Mouse (Mus musculus) heart, postnatal 36 days (tissue): ENCODE measurements around the gene Rps10. TPM values are rescaled to one million over a fixed set of nuclear protein-coding genes. Genes with fewer than 3 reads are reported as not detected.

Source experiments
- DNase-seq, 2 experiments: peaks; one replicate each; pipeline ENCODE4 v3.0.0; 2021 to 2022
- intact Hi-C: fragments of 180-260 bp; cut with DNase I; formaldehyde crosslinking; loops from one replicate; pipeline ENCODE4 v1.15.1; 2025
- total RNA-seq, 2 experiments: library from RNA; stranded (reverse); gene quantifications; 2 replicates each; pipeline ENCODE4 v1.2.3; 2021

The Rps10 gene
- total RNA-seq, result 100 to 1,000 TPM; 533 to 572 TPM

DNA sequence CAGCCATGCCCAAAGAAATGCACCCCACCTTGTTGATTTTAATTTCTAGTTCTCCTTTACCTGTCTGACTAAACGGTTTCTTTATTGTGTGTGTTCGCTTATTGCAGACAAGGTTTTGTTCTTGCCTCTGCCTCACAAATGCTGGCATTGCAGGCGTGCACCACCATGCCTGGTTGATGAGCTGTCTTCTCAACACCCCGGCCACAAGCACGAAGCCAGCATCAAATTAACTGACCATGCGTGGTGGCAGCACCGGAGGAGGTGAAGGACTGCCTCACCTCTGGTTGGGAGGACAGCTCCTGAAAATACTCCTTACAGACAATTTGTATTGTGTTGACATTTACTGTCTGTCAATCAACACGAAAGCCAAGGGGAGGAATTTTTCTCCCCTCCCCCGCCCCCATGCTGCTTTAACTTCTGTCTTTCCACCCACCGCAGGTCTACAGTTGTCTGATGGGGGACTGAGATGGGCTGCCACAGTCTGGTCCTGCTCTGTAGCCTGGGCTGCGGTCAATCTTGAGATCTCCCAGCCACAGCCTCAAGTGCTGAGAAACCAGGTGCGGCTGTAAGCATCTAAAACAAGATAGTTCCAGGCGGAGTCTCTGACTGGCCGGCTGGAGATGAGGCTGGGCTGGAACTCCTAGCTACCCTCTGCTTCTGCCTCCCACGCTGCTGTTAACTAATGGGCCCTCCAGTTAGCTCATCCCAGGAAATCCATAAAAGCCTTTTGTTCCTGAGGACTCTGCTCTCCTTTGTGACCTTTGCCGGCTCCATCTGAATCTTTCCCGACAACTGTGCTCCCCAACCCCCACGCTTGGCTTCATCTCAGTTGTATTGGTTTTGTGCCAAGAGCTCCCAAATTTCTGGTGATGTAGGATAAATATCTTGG lies at the start of gene Rps10:
Gene Rps10 (minus strand): TSS at position 538 of the 889 bp plus-strand sequence.
- no peak for DNase-seq
- intact Hi-C loops, result loop anchor here (5.0 kb wide), 1 partner anchor 429 kb away; no protein-coding TSS in a partner anchor

DNA sequence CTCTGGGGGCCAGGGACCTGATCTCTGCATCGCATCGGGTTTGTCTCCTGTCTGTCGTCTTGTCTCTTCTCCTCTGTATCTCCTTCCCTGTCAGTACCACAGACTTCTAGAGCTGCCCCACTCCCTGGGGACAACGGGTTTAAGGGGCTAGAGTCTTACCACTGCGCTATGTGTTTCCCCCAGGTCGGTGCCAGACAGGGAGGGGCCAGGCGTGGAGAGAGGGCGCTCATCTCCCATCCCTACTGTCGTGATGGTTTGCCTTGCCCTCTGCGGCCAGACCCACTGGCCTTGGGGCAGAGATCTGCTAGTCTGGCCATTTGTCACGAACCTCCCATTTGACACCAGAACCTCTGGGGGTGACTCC lies 49.1 kb upstream of the Rps10 start:
- DNase-seq, result no peak
- intact Hi-C loops, result no loop called here

DNA sequence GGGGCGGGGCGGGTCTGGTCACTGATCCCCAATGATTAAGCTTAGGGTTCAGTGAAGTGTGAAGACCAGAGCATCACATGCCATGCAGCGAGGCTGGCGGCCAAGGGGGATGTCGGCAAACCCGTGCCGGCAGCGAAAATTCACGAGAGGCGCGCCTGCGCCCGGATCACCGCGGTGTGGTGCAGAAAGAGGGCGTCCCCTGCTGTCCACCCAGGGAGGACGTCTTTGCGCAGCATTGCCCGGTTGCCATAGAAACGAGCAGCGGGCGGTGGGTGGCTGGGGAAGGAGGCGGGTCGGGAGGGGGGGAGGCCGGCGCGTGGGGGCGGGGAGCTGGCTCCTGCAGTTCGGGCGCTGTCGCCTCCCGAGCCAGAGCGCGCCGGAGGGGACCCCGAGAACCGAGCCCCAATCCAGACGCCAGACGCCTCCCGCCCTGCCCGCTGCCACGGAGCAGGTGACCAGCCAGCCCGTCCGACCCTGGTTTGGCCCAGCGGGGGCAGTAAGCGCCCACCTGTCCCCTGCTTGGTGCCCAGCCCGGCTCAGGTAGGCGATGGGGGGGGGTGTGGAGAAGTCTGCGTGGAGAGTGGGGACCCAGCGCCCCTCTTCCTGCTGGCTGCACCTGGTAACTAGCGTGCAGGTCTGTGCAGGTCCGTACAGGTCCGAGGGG lies 48.5 kb upstream of the Rps10 start:
- DNase-seq, result peak in 1 of 2 experiments; percentile 9
- intact Hi-C loops, result no loop called here

DNA sequence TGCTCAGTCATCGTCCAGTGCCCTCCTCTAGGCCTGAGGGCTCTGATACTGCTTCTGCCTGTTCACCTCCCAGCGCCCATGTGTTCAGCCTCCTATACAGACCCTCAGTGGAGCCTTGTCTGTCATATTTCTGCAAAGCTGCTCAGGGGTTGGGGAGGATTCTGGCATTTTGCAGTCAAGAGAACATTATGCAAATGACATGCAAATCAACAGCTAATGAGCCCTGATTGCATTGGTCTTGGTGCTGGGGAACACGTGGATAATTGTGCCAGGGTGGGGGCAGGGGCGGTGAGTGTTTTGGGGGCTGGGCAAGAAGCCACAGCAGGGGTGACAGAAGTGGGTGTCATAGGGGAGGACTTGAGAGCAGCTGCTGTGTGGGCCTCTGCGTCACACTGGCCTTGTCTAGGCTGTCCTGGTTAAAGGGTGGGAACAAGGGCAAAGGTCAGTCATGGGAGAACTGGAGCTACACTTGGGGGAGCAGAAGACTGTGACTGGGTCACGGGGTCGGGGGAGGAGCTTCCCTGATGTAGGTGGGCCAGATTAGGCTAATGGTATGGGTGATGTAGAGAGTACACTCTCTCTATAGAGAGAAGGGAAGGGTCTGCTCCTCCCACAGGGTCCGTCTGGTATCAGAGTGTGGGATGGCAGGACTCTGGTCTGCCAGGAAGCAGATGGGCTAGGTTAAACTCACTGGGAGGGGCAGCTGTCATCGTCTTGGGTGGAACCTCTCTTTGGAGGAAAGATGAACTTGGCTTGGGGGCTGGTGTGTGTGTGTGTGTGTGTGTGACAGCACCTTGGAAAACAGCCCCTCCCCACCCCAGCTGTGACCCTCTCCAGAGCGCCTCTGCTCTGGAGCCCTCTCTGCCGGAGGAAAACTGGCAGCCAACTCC lies 42.7 kb upstream of the Rps10 start:
- intact Hi-C loops, result no loop called here
- no peak for DNase-seq

DNA sequence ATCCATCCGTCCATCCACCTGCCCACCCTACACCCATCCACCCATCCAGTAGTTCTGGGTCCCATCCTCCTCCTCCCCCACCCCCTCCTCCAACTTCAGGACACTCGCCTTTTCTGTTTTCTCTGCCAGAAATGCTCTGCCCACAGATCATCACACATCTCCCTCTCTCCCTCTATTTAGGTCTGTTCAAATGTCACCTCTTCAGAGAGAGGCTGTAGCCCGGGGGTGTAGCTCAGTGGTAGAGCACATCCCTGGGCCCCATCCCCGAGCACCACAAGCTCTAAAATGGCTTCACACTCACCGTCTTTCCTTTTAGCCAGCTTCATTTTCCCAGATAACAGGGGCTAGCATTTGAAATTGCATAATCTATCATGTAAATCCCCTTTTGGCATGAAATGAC lies 41.3 kb upstream of the Rps10 start:
- intact Hi-C loops, result no loop called here
- no peak for DNase-seq

DNA sequence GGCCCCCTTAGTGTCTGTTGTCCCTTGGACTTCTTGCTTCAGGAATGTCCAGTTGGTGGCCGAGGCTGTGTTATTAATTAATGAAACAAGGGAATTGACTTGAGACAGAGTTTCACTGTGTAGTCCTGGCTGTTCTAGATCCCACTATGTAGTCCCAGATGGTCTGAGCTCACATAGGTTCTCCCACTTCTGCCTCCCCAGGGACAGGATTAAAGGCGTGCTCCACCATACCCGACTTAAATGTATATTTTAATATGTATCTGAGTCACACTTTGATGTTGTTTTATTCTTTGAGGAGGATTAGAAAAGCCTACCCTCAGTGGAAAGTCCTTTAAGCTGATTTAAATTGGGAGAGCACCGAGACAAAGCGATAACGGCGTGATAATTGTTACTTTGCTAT lies 39.8 kb upstream of the Rps10 start:
- intact Hi-C loops, result no loop called here
- DNase-seq, result no peak

DNA sequence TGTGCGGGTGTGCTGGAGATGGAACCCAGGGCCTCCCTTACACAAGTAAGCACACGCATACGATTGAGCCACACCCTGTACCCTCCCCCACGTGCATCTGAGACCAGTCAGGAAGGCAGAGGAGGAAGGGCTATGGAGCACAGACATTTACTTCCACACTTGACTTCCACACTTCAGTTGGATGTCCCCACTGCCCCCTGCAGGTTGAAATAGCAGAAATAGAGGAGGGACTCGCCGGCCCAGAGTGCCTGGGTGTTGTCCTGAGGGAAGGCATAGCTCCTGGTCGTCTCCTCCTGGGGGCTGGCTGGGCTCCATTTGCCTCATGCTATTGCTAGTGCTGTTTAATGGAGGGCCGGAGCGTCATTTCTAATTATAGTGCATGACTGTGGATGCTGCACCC lies 39.0 kb upstream of the Rps10 start:
- no peak for DNase-seq
- intact Hi-C loops, result no loop called here

DNA sequence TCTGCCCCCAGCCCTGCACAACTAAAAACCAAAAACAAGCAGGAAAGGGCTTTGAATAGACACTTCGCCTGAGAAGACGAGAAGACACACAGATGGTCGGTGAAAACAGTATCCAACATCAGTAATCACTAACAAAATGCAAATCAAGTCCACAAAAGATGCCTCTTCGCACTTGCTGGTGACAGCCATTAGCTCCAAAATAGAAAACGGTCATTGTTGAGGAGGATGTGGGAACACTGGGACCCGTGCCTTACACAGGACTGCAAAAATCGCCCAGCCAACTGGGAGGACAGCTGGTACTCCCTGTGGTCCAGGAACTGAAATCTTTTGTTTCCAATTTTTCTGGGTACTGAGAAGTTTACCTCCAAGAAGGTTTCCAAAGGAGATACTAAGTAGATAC lies 37.5 kb upstream of the Rps10 start:
- intact Hi-C loops, result no loop called here
- no peak for DNase-seq

DNA sequence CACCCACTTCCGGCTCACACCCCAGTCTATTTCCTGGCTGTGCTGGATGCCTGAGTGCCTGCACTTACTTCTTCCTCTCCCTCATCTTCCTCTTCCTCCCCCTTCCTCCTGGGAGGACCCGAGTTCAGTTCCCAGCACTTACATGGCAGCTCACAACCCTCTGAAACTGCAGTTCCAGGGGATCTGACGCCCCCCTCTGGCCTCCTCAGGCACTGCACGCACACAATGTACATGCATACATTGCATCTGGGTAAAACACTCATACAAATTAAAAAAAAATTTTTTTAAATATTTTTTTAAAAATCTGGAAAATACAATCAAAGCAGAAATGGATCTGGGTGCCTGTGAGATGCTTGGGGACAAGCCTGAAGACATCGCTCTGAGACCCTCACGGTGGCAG lies 35.3 kb upstream of the Rps10 start:
- intact Hi-C loops, result no loop called here

DNA sequence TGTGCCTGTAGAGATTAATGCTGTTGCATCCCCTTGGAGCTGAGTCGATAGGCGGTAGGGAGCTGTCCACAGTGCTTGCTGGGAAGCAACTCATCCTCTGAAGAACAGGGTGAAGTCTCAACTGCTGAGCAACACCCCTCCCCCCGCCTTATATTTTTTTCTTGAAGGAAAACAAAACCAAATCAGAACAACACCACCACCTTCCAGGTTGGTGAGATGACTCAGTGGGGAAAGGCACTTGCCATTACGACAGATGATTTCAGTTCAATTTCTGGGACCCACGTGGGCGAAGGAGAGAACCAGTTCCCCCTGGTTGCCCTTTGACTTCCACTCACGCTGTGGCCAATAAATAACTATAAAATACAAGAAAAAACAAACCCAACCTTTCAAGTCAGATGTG lies 22.3 kb upstream of the Rps10 start:
- no peak for DNase-seq
- intact Hi-C loops, result loop anchor here (10.0 kb wide), 1 partner anchor 426 kb away; the partner anchor contains the start of gene Tcp11

More for the DNA sequence above, 35.3 kb upstream of the Rps10 start:
- DNase-seq, result no peak

DNA sequence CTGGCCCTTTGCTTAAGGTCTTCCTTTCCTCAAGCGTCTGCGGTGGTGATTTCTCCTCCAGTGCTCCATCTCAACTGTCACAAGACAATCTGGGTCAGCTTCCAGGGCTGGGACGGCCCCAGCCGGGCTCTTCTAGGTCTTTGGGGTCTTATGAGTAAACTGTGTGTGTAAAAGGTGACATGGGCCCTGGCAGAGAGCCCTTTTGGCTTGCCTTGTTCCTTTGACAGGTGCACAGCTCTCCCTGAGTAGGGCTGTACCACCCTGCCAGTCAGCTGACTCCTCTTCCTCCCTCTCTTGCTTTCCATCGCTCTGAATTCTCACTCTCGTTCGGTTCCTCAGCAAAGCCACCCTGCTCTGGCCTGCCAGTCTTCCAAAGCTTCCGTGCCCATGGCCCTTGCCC lies 20.7 kb upstream of the Rps10 start:
- DNase-seq, result no peak
- intact Hi-C loops, result loop anchor here (10.0 kb wide), 1 partner anchor 428 kb away; the partner anchor contains the start of gene Tcp11

DNA sequence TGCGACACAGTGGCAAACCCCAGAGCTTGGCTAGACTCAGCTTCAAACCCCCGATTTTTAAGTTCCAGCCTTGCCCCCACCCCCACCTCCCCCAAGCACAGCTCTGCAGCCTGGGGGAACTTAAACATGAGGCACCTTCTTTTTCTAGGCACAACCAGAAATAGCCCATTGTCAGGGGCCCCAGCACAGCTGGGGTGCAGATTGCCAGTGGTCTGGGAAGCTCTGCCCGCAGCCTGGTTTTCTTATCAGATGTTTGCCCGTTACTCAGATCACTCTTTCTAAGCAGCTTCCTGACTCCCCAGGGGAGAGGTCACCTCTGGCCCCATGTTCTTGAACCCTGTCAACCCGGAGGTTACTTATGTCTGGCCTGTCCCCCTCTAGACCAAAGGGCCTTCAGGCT lies 19.9 kb upstream of the Rps10 start:
- intact Hi-C loops, result loop anchor here (10.0 kb wide), 1 partner anchor 428 kb away; the partner anchor contains the start of gene Tcp11
- DNase-seq, result no peak

DNA sequence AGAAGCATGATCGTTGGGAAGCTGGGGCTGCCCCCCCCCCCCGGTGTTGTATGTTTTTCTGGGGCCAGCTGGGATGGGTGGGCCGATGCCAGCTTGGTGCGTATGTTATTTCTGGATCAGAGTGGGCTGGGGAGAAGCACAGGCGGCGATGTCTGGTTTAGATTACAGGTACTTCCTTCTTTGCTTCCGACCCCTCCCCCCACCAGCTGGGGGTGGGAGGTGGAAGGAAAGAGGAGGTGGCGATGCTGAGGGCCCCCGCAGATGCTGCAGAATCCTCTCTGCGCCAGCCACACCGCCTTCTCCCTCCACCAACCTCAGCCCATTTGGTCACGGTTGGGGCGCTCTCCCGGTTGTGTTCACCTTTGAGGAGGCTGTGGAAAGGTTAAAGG lies 19.5 kb upstream of the Rps10 start:
- intact Hi-C loops, result loop anchor here (10.0 kb wide), 1 partner anchor 429 kb away; the partner anchor contains the start of gene Tcp11
- DNase-seq, result no peak

DNA sequence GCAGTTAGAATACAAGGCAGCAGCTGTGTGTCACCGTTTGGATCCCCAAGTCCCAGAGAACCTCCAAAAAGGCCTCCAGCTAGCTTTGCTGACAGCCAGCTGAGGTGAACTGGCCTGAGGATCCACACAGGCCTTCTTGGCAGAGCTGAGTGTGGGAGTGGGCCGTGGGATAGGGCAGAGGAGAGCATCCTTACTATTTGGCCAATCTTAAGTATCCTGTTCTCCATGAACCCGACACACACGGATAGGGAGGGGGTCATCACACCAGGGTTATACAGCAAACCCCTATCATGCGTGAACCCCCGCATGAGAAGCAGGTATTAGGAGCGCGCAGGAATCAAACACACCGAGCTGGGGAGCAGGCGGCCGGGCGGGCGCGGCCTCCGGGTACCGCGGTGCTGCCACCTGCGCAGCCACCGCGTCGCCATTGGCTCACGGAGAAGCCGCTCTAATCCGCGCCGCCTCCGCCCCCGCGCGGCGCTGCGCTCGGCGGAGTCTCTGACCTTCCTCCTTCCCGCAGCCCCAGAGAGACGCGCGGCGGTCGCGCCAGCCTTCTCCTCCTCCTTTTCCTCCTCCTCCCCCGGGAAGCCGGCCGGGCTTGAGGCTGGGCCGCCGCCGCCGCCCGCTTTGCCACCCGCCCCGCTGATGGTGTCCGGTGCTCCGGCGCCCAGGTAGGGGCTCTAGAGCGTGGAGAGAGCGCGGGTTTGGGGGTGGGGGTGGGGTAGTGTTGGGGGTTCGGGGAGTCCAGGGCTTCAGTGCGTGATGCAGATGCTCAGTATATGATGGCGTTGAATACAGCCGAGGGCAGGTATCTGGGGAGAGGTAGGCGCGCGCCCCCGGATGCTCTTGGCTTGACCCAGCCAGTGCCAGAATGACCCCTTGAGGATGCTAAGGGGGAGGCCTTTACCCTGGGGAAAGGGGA lies 18.9 kb upstream of the Rps10 start, which contains the start of gene Pacsin1:
Gene Pacsin1 (plus strand): TSS at position 421 of the 922 bp plus-strand sequence.
- no peak for DNase-seq
- intact Hi-C loops, result loop anchor here (10.0 kb wide), 1 partner anchor 429 kb away; the partner anchor contains the start of gene Tcp11

DNA sequence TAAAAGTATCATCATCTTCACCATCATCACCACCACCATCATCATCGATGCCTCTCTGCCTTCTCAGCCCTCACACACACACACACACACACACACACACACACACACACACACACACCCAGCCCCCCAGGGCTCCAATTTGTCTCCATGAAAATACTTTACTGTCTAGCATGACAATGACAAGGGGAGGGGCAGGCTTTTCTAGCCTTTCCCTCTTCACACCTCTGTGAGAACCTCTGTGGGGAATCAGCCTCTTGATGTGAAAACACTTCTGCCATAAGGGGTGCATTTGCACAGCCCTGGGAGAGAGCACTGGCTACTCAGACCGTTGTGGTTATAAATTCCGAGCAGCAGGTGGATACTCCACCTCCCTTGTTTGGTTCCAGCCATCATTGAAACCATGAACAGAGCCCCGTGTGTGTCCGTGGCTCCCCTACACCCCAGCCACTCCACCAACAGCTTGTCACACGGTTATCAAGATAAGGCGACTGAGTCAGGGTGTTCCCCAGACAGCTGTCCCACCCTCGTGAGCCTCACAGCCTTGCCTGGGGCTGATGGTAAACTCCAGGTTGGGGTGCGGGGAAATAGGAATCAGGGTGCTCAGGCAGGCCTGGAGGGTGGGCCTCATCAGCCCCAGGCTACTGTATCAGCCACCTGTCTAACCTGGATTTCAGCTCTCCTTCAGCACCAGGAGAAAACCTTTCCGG lies 16.9 kb upstream of the Rps10 start:
- DNase-seq, result no peak
- intact Hi-C loops, result loop anchor here (5.0 to 10.0 kb wide), 2 partner anchors 109 to 431 kb away; partner anchors contain the start of gene Tcp11

DNA sequence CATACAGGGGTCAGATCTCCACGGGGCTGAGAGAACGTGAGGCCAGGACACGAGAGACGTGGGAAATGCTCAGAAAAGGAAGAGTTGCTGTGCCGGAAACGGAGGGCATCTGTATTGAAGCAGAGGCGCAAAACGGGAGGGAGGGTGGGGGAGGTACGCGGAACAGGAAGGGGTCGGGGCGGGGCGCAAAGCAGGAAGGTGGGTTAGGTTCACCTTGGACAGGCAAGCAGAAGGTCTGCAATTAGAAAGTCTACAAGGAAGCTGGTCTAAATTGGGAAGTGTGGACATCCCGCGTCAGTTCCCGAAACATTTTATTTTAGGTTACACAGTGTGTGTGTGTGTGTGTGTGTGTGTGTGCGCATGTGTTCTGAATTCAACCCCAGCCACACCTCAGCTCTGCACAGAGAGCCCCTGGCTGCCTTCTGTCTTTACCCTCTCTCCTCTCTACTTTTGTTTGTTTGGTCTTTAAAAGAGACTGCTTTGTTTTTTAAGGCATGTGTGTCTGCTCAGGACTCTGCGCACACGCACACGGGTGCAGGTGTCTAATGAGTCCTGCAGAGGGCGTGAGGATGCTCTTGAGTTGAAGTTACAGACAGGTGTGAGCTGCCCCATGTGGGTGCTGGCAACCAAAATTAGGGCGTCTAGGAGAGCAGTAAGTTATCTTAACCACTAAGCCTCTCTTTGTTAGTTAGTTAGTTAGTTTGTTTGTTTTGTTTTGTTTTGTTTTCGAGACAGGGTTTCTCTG lies 15.7 kb upstream of the Rps10 start:
- DNase-seq, result no peak
- intact Hi-C loops, result loop anchor here (5.0 to 10.0 kb wide), 2 partner anchors 110 to 433 kb away; partner anchors contain the start of gene Tcp11

DNA sequence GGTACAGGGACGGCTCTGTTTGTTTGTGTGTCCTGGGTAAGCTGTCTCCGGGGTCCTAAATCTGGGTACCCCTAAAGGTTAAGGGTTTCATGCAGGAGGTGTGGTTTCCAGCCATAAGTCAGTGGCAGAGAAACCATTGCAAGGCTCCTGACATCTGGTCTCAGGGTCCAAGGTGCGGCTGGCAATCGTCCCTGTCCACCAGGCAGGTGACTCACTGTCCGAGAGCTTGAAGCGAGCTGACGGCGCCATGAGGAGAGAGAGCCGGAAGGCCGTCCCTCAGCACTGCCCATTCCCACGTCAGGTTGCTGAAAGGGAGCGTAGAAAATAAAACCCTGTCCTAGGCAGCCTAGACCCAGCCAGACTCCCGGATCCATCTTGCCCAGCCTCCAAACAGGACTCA lies 14.1 kb upstream of the Rps10 start:
- intact Hi-C loops, result loop anchor here (5.0 to 10.0 kb wide), 2 partner anchors 112 to 434 kb away; partner anchors contain the start of gene Tcp11

DNA sequence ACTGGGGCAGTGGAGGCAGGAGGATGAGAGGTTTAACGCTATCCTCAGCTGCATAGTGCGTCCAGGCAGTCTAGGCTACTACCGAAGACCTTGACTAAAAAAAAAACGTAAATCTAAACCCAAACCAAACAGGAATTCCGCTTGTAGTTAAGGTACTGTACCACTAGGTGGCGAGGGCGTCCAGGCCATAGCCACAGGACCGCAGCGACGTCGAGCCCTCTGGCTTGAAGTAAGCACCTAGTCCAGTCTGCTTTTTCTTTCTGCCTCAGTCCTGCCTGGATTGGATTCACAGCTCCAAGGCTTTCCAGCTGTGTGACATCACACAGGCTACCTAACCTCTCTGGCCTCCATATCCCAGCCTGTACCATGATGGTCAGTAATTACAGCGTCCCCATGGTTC lies 13.7 kb upstream of the Rps10 start:
- peak; percentile 55 to 57 for DNase-seq
- intact Hi-C loops, result loop anchor here (5.0 to 10.0 kb wide), 2 partner anchors 112 to 435 kb away; partner anchors contain the start of gene Tcp11

More for the DNA sequence above, 14.1 kb upstream of the Rps10 start:
- no peak for DNase-seq
